Comparison of ENCODE assay signal across 22 mouse cellular contexts in the genomic region with DNA sequence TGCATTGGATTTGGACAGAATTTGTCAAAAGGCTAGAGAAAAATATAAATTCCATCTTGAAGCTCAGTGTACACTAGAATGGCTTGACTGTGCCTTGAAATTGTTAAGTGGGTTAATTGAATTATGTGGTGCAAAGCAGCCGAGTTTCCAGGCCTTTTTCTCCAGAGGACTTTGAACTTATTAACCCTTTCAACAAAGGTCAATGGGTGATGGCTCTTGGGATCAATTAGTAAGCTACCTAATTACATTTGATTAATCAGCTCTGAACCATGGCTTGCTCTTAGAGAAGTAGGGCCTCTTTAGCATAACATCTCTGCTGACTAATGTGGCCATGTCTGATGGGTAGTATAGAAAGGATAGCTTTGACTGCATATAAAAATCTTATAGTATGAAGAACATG.
"Had no signal": no experiment of that assay in that cellular context is flagged by ENCODE, and none has a peak within 500 bp of the region (broad histone marks: within the 10 kb centered on the region; RNA-seq: fewer than 3 reads in every experiment).

No protein-coding gene starts in this region.

- H3K9ac ChIP-seq: kidney, embryonic 15.5 days; limb, embryonic 12.5 days; limb, embryonic 15.5 days; liver, embryonic 14.5 days; liver, postnatal 0 days; lung, embryonic 14.5 days; neural tube, embryonic 12.5 days; neural tube, embryonic 15.5 days had no signal

- H3K27me3 ChIP-seq: kidney, embryonic 15.5 days; limb, embryonic 12.5 days; limb, embryonic 15.5 days; neural tube, embryonic 12.5 days; neural tube, embryonic 15.5 days had no signal

- H3K9me3 ChIP-seq: kidney, embryonic 15.5 days; limb, embryonic 12.5 days; limb, embryonic 15.5 days; neural tube, embryonic 12.5 days; neural tube, embryonic 15.5 days had no signal

- H3K36me3 ChIP-seq: kidney, embryonic 15.5 days; limb, embryonic 12.5 days; limb, embryonic 15.5 days; neural tube, embryonic 12.5 days; neural tube, embryonic 15.5 days had no signal

- H3K4me1 ChIP-seq: kidney, embryonic 15.5 days; limb, embryonic 12.5 days; limb, embryonic 15.5 days; neural tube, embryonic 12.5 days; neural tube, embryonic 15.5 days had no signal

- H3K4me3 ChIP-seq: kidney, embryonic 15.5 days; limb, embryonic 12.5 days; limb, embryonic 15.5 days; neural tube, embryonic 12.5 days; neural tube, embryonic 15.5 days had no signal

- ATAC-seq: intestine, postnatal 0 days; liver, postnatal 0 days; lung, postnatal 0 days had no signal

- H3K27ac ChIP-seq: kidney, embryonic 15.5 days; limb, embryonic 12.5 days; limb, embryonic 15.5 days; liver, embryonic 14.5 days; macrophage; neural tube, embryonic 12.5 days; neural tube, embryonic 15.5 days; stomach, postnatal 0 days had no signal

- H3K4me2 ChIP-seq: kidney, embryonic 15.5 days; limb, embryonic 12.5 days; limb, embryonic 15.5 days; liver, embryonic 11.5 days; lung, embryonic 14.5 days; midbrain, embryonic 11.5 days; neural tube, embryonic 12.5 days; neural tube, embryonic 15.5 days had no signal

- DNase-seq: kidney, adult 8-10 months; kidney, postnatal 10 days; kidney, postnatal 36 days; left cerebral cortex, postnatal 4 days; liver, postnatal 0 days; lung, embryonic 14.5 days; right cerebral cortex, postnatal 4 days; thymus, adult 2 months; thymus, postnatal 14 days; thymus, postnatal 4 days had no signal
